Mouse (Mus musculus): ENCODE results near the gene Fsd2. TPM values are rescaled to one million over a fixed set of nuclear protein-coding genes. Genes with fewer than 3 reads are reported as not detected.

Fsd2 gene
- total and polyA plus RNA-seq, 2 experiments from 2014 or later, result 0.05 to 0.31 TPM

GRCm38 (mm10) chr7:81553589-81553988 lies 13.2 kb downstream of the Fsd2 start:
- TF ChIP-seq CTCF (IDR thresholded peaks at IDR 0.05; ENCODE audit: low read depth), result no peak
- H3K9me3 ChIP-seq (ENCODE audit: low read length), result no peaks in the 10 kb centered on the region
- no peaks in the 10 kb centered on the region for H3K4me1 ChIP-seq (ENCODE audit: insufficient read depth, low read length)
- no peak overlapping the region for H3K4me3 ChIP-seq (ENCODE audit: low read length)
- WGBS, result 46% methylated on average over 4 of the region's 4 CpGs
- no peak overlapping the region for H3K27ac ChIP-seq
- H3K9ac ChIP-seq (replicated peaks; ENCODE audit: low read length), result no peak overlapping the region
- ATAC-seq (peak; percentile 51; the same call in 1 of the 2 replicates), DNase-seq (ENCODE audit: low spot score) (peak; percentile 57)
- no peak overlapping the region for H3K4me2 ChIP-seq (ENCODE audit: low read depth, low read length)
- H3K36me3 ChIP-seq (ENCODE audit: insufficient read depth, low read length), result no peaks in the 10 kb centered on the region
- no peaks in the 10 kb centered on the region for H3K27me3 ChIP-seq (ENCODE audit: insufficient read depth, low read length)

GRCm38 (mm10) chr7:81548864-81549263 lies 17.9 kb downstream of the Fsd2 start:
- no peaks in the 10 kb centered on the region for H3K27me3 ChIP-seq (ENCODE audit: insufficient read depth, low read length)
- no peaks in the 10 kb centered on the region for H3K36me3 ChIP-seq (ENCODE audit: insufficient read depth, low read length)
- H3K27ac ChIP-seq, result no peak overlapping the region
- no peak overlapping the region for H3K4me3 ChIP-seq (ENCODE audit: low read length)
- TF ChIP-seq CTCF (IDR thresholded peaks at IDR 0.05; ENCODE audit: low read depth), result no peak
- no peaks in the 10 kb centered on the region for H3K9me3 ChIP-seq (ENCODE audit: low read length)
- no peak overlapping the region for H3K4me2 ChIP-seq (ENCODE audit: low read depth, low read length)
- DNase-seq (ENCODE audit: low spot score), result no peak
- whole genome bisulfite sequencing, result 74% methylated on average over 11 of the region's 11 CpGs
- H3K9ac ChIP-seq (replicated peaks; ENCODE audit: low read length), result no peak overlapping the region
- no peaks in the 10 kb centered on the region for H3K4me1 ChIP-seq (ENCODE audit: insufficient read depth, low read length)
- ATAC-seq, result 0 out of 2 replicates have a peak, but pooled peaks have one; percentile 27

- no peak overlapping the region; the same call in 1 of the 2 replicates for H3K27ac ChIP-seq
- no peaks in the 10 kb centered on the region for H3K36me3 ChIP-seq (ENCODE audit: insufficient read depth, low read length)
- no peak for TF ChIP-seq CTCF (IDR thresholded peaks at IDR 0.05; ENCODE audit: low read depth)
- H3K27me3 ChIP-seq (ENCODE audit: insufficient read depth, low read length), result no peaks in the 10 kb centered on the region
- no peaks in the 10 kb centered on the region for H3K9me3 ChIP-seq (ENCODE audit: low read length)
- no peak overlapping the region for H3K4me3 ChIP-seq (ENCODE audit: low read length)
- H3K4me2 ChIP-seq (ENCODE audit: low read depth, low read length), result no peak overlapping the region
- no peak overlapping the region for H3K9ac ChIP-seq (replicated peaks; ENCODE audit: low read length)
- 87% methylated on average over 8 of the region's 8 CpGs for WGBS
- no peak for ATAC-seq
- no peaks in the 10 kb centered on the region for H3K4me1 ChIP-seq (ENCODE audit: insufficient read depth, low read length)
- no peak for DNase-seq (ENCODE audit: low spot score)
Measured at GRCm38 (mm10) chr7:81542934-81543333, 23.8 kb downstream of the Fsd2 start.

GRCm38 (mm10) chr7:81541924-81542524 lies 24.7 kb downstream of the Fsd2 start:
- Histone ChIP-seq H3K4me2 (ENCODE audit: low read depth, low read length) (no peak overlapping the region), H3K27ac (no peak overlapping the region), H3K4me3 (ENCODE audit: low read length) (no peak overlapping the region), H3K36me3 (ENCODE audit: insufficient read depth, low read length) (no peaks in the 10 kb centered on the region), H3K27me3 (ENCODE audit: insufficient read depth, low read length) (no peaks in the 10 kb centered on the region), H3K9ac (replicated peaks; ENCODE audit: low read length) (no peak overlapping the region), H3K9me3 (ENCODE audit: low read length) (no peaks in the 10 kb centered on the region), H3K4me1 (ENCODE audit: insufficient read depth, low read length) (no peaks in the 10 kb centered on the region)
- TF ChIP-seq CTCF (IDR thresholded peaks at IDR 0.05; ENCODE audit: low read depth), result no peak
- ATAC-seq (peak; percentile 58; the same call in 1 of the 2 replicates), DNase-seq (ENCODE audit: low spot score) (peak; percentile 50)
- WGBS, result 66% methylated on average over 7 of the region's 7 CpGs

GRCm38 (mm10) chr7:81540999-81541398 lies 25.7 kb downstream of the Fsd2 start:
- no peaks in the 10 kb centered on the region for H3K9me3 ChIP-seq (ENCODE audit: low read length)
- ATAC-seq (no peak), DNase-seq (ENCODE audit: low spot score) (no peak)
- 52% methylated on average over 1 of the region's 1 CpGs for WGBS
- no peak overlapping the region for H3K9ac ChIP-seq (replicated peaks; ENCODE audit: low read length)
- TF ChIP-seq CTCF (IDR thresholded peaks at IDR 0.05; ENCODE audit: low read depth), result no peak
- H3K27me3 ChIP-seq (ENCODE audit: insufficient read depth, low read length), result no peaks in the 10 kb centered on the region
- H3K36me3 ChIP-seq (ENCODE audit: insufficient read depth, low read length), result no peaks in the 10 kb centered on the region
- H3K4me1 ChIP-seq (ENCODE audit: insufficient read depth, low read length), result no peaks in the 10 kb centered on the region
- no peak overlapping the region; the same call in 1 of the 2 replicates for H3K27ac ChIP-seq
- H3K4me2 ChIP-seq (ENCODE audit: low read depth, low read length), result no peak overlapping the region
- H3K4me3 ChIP-seq (ENCODE audit: low read length), result no peak overlapping the region

- no peak for TF ChIP-seq CTCF (IDR thresholded peaks at IDR 0.05; ENCODE audit: low read depth)
Measured at GRCm38 (mm10) chr7:81539565-81539964, 27.2 kb downstream of the Fsd2 start.

GRCm38 (mm10) chr7:81538070-81538675 lies 28.6 kb downstream of the Fsd2 start:
- Histone ChIP-seq H3K27me3 (ENCODE audit: insufficient read depth, low read length) (no peaks in the 10 kb centered on the region), H3K9ac (replicated peaks; ENCODE audit: low read length) (no peak overlapping the region), H3K4me2 (ENCODE audit: low read depth, low read length) (no peak overlapping the region), H3K4me1 (ENCODE audit: insufficient read depth, low read length) (no peaks in the 10 kb centered on the region), H3K36me3 (ENCODE audit: insufficient read depth, low read length) (peaks cover 10% of the 10 kb centered on the region; the same call in 1 of the 2 replicates), H3K9me3 (ENCODE audit: low read length) (no peaks in the 10 kb centered on the region), H3K4me3 (ENCODE audit: low read length) (no peak overlapping the region), H3K27ac (no peak overlapping the region)
- no peak for TF ChIP-seq CTCF (IDR thresholded peaks at IDR 0.05; ENCODE audit: low read depth)
- 88% methylated on average over 2 of the region's 2 CpGs for WGBS
- peak; percentile 46 for DNase-seq (ENCODE audit: low spot score)
- ATAC-seq, result peak; percentile 33; the same call in 1 of the 2 replicates

More at GRCm38 (mm10) chr7:81539565-81539964, 27.2 kb downstream of the Fsd2 start:
- ATAC-seq (no peak), DNase-seq (ENCODE audit: low spot score) (no peak)
- no peak overlapping the region for H3K4me3 ChIP-seq (ENCODE audit: low read length)
- 0% methylated on average over 2 of the region's 2 CpGs for WGBS
- no peaks in the 10 kb centered on the region; the same call in 1 of the 2 replicates for H3K36me3 ChIP-seq (ENCODE audit: insufficient read depth, low read length)
- H3K9ac ChIP-seq (replicated peaks; ENCODE audit: low read length), result no peak overlapping the region
- H3K9me3 ChIP-seq (ENCODE audit: low read length), result no peaks in the 10 kb centered on the region
- H3K4me1 ChIP-seq (ENCODE audit: insufficient read depth, low read length), result no peaks in the 10 kb centered on the region
- H3K27me3 ChIP-seq (ENCODE audit: insufficient read depth, low read length), result no peaks in the 10 kb centered on the region
- H3K4me2 ChIP-seq (ENCODE audit: low read depth, low read length), result no peak overlapping the region
- H3K27ac ChIP-seq, result no peak overlapping the region

Measured in hindbrain, postnatal 0 days (tissue).